Mouse (Mus musculus) liver, adult 2 months (tissue): ENCODE measurements around the gene Nod1. TPM values are rescaled to one million over a fixed set of nuclear protein-coding genes. Genes with fewer than 3 reads are reported as not detected.

Source experiments
- DNase-seq: peaks from one replicate; pipeline ENCODE4 v3.0.0-alpha.2; 2011; ENCODE audit warnings: low read depth, low spot score; ENCODE audit errors: extremely low read depth
- H3K27ac ChIP-seq: fragments of 200-500 bp; replicated peaks from 2 replicates; pipeline ENCODE4 v1.5.1; 2012; ENCODE audit warnings: low read depth, mild to moderate bottlenecking, control low read depth, inconsistent platforms, low read length; ENCODE audit not compliant: insufficient read depth
- H3K27me3 ChIP-seq: fragments of 200-500 bp; 2 replicates; pipeline ENCODE4 v1.6.1; 2012; ENCODE audit warnings: mild to moderate bottlenecking, moderate library complexity, low read length, inconsistent platforms; ENCODE audit not compliant: control insufficient read depth, insufficient read depth
- H3K36me3 ChIP-seq: fragments of 200-500 bp; 2 replicates; pipeline ENCODE4 v1.6.1; 2012; ENCODE audit warnings: low read length, inconsistent platforms; ENCODE audit not compliant: control insufficient read depth, insufficient read depth
- H3K4me1 ChIP-seq: fragments of 200-500 bp; 2 replicates; pipeline ENCODE4 v1.6.1; 2011; ENCODE audit warnings: low read length; ENCODE audit not compliant: control insufficient read depth, insufficient read depth
- H3K4me3 ChIP-seq: fragments of 200-500 bp; 2 replicates; pipeline ENCODE4 v1.5.1; 2011; ENCODE audit warnings: low read depth, mild to moderate bottlenecking, control low read depth, low read length, moderate library complexity; ENCODE audit not compliant: insufficient read depth
- H3K79me2 ChIP-seq: fragments of 200-500 bp; 2 replicates; pipeline ENCODE4 v1.6.1; 2012; ENCODE audit warnings: inconsistent platforms, mild to moderate bottlenecking, low read length, moderate library complexity; ENCODE audit not compliant: control insufficient read depth, insufficient read depth
- H3K9ac ChIP-seq: fragments of 200-500 bp; 2 replicates; pipeline ENCODE4 v1.6.1; 2012; ENCODE audit warnings: low read depth, mild to moderate bottlenecking, control low read depth, inconsistent platforms, low read length
- CTCF ChIP-seq: fragments of 200-500 bp; IDR thresholded peaks from 2 replicates; pipeline ENCODE4 v1.5.1; 2011; ENCODE audit warnings: low read depth, low read length, control low read depth
- POLR2A ChIP-seq: fragments of 200-500 bp; IDR thresholded peaks from 2 replicates; pipeline ENCODE4 v1.6.1; 2011; ENCODE audit warnings: low read length, control low read depth; ENCODE audit not compliant: insufficient read depth; ENCODE audit errors: extremely low read depth
- WGBS: fragments of 180-500 bp; shearing (Covaris S2); methylation state at CpG from one replicate; pipeline ENCODE4 v1.1.7; 2018; 5-methylcytosine and 5-hydroxymethylcytosine counted together
- polyA plus RNA-seq: library from polyadenylated mRNA; depleted of rRNA; stranded (reverse); fragments of >200 nt; gene quantifications from 2 replicates; pipeline ENCODE4 v1.2.3, GENCODE M21; 2012
- total RNA-seq: library from RNA; depleted of rRNA; stranded (reverse); fragments of >200 nt; gene quantifications from 2 replicates; pipeline ENCODE4 v1.2.3, GENCODE M21; 2014

Gene Nod1
- total and polyA plus RNA-seq, 2 experiments = 7.0 to 8.1 TPM

GRCm38 (mm10) chr6:54952542-54952941, 19.9 kb downstream of the Nod1 start:
- Histone ChIP-seq H3K36me3 (peaks cover 11% of the 10 kb centered on the region; the same call in 1 of the 2 replicates), H3K4me1 (peaks cover 12% of the 10 kb centered on the region), H3K4me3 (no peak overlapping the region), H3K27ac (no peak overlapping the region), H3K79me2 (peaks cover 5% of the 10 kb centered on the region; the same call in 1 of the 2 replicates), H3K9ac (no peak overlapping the region), H3K27me3 (no peaks in the 10 kb centered on the region)
- peak; percentile 48 for DNase-seq
- WGBS = 62% methylated on average over 3 of the region's 3 CpGs
- TF ChIP-seq CTCF (no peak), POLR2A (no peak)

- Histone ChIP-seq H3K27me3 (no peaks in the 10 kb centered on the region), H3K36me3 (peaks cover 16% of the 10 kb centered on the region; the same call in 1 of the 2 replicates)
- WGBS = 82% methylated on average over 5 of the region's 5 CpGs
Measured at GRCm38 (mm10) chr6:54948682-54949081, 23.7 kb downstream of the Nod1 start.

GRCm38 (mm10) chr6:54946241-54946953, 26.0 kb downstream of the Nod1 start:
- Histone ChIP-seq H3K27ac (no peak overlapping the region), H3K27me3 (no peaks in the 10 kb centered on the region), H3K79me2 (peaks cover 8% of the 10 kb centered on the region; the same call in 1 of the 2 replicates), H3K36me3 (peaks cover 19% of the 10 kb centered on the region; the same call in 1 of the 2 replicates), H3K4me3 (no peak overlapping the region), H3K4me1 (no peaks in the 10 kb centered on the region), H3K9ac (no peak overlapping the region)
- peak; percentile 21 for DNase-seq
- whole genome bisulfite sequencing = 50% methylated on average over 4 of the region's 4 CpGs
- no peak for TF ChIP-seq POLR2A
- TF ChIP-seq CTCF = no peak

More at GRCm38 (mm10) chr6:54948682-54949081, 23.7 kb downstream of the Nod1 start:
- H3K4me3 ChIP-seq = no peak overlapping the region
- 0 out of 2 replicates have a peak overlapping the region, but pooled peaks have one; percentile 24 for H3K27ac ChIP-seq
- H3K4me1 ChIP-seq = no peaks in the 10 kb centered on the region
- no peak for DNase-seq
- peaks cover 5% of the 10 kb centered on the region; the same call in 1 of the 2 replicates for H3K79me2 ChIP-seq
- H3K9ac ChIP-seq = no peak overlapping the region
- TF ChIP-seq POLR2A (no peak), CTCF (no peak)

GRCm38 (mm10) chr6:54944551-54944950, 27.9 kb downstream of the Nod1 start:
- H3K9ac ChIP-seq = no peak overlapping the region
- H3K27me3 ChIP-seq = no peaks in the 10 kb centered on the region
- H3K27ac ChIP-seq = no peak overlapping the region
- TF ChIP-seq CTCF (no peak), POLR2A (no peak)
- H3K79me2 ChIP-seq = peaks cover 6% of the 10 kb centered on the region; the same call in 1 of the 2 replicates
- no peak overlapping the region for H3K4me3 ChIP-seq
- 91% methylated on average over 16 of the region's 16 CpGs for WGBS
- H3K36me3 ChIP-seq = peaks cover 19% of the 10 kb centered on the region; the same call in 1 of the 2 replicates
- DNase-seq = no peak
- H3K4me1 ChIP-seq = peaks cover 4% of the 10 kb centered on the region; the same call in 1 of the 2 replicates

GRCm38 (mm10) chr6:54943753-54944152, 28.7 kb downstream of the Nod1 start:
- no peak for DNase-seq
- Histone ChIP-seq H3K4me1 (peaks cover 7% of the 10 kb centered on the region; the same call in 1 of the 2 replicates), H3K36me3 (peaks cover 16% of the 10 kb centered on the region; the same call in 1 of the 2 replicates), H3K9ac (no peak overlapping the region), H3K4me3 (no peak overlapping the region), H3K27me3 (no peaks in the 10 kb centered on the region), H3K79me2 (peaks cover 6% of the 10 kb centered on the region; the same call in 1 of the 2 replicates), H3K27ac (no peak overlapping the region)
- 81% methylated on average over 24 of the region's 24 CpGs for WGBS
- no peak for TF ChIP-seq POLR2A
- no peak for TF ChIP-seq CTCF
